Mouse (Mus musculus) cortical plate, adult 2 months (tissue): ENCODE results near the gene Gpat3. TPM values are rescaled to one million over a fixed set of nuclear protein-coding genes. Genes with fewer than 3 reads are reported as not detected.

Source experiments
- H3K27ac ChIP-seq: fragments of 200-500 bp; 2 replicates; pipeline ENCODE4 v1.5.1; 2012; ENCODE audit warnings: low read length, control low read depth, inconsistent platforms; ENCODE audit not compliant: insufficient read depth
- H3K4me1 ChIP-seq: fragments of 200-500 bp; 2 replicates; pipeline ENCODE4 v1.6.1; 2011; ENCODE audit warnings: low read length; ENCODE audit not compliant: control insufficient read depth, insufficient read depth
- H3K4me3 ChIP-seq: fragments of 200-500 bp; 2 replicates; pipeline ENCODE4 v1.5.1; 2011; ENCODE audit warnings: mild to moderate bottlenecking, low read length, control low read depth; ENCODE audit not compliant: insufficient read depth
- CTCF ChIP-seq: fragments of 200-500 bp; IDR thresholded peaks from 2 replicates; pipeline ENCODE4 v1.5.1; 2011; ENCODE audit warnings: mild to moderate bottlenecking, control low read depth, low read length; ENCODE audit not compliant: insufficient read depth; ENCODE audit errors: extremely low read depth
- POLR2A ChIP-seq: fragments of 200-500 bp; IDR thresholded peaks from 2 replicates; pipeline ENCODE4 v1.6.1; 2011; ENCODE audit warnings: mild to moderate bottlenecking, low read length, control low read depth; ENCODE audit not compliant: insufficient read depth; ENCODE audit errors: extremely low read depth
- polyA plus RNA-seq: library from polyadenylated mRNA; depleted of rRNA; stranded (reverse); fragments of >200 nt; gene quantifications from 2 replicates; pipeline ENCODE4 v1.2.3, GENCODE M21; 2012

Gene Gpat3
- polyA plus RNA-seq, 1 experiment = 4.0 TPM

DNA sequence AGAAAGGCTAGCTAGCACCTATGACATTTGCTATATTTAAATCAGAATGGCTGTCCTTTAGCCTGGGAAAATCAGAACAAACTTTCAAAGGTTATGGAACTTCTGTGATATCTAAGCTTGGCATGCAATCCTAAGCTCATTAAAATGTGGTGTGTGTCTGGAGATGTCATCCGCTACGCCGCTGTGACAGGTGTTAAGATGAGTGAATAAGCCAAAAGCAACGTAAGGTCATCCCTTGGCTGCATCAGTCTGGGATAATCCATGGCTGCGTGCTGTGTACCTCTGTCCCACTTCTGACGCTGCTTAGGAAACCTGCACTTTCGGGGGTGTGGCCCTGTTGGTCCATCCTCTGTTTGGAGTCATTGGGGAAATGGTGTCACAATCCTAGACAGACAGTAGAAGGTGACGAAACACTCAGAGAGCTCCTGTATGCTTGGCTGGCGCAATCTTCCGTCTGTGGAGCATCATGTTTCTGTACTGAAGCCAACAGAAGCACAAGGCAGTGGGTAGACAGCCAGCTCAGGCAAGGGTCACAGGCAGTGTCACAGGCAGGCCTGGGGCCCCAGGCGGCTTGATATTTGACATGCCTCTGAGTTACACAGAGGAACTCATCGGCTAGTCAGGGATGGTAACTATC, 15.0 kb downstream of the Gpat3 start:
- Histone ChIP-seq H3K4me1 (no peaks in the 10 kb centered on the region), H3K4me3 (no peak overlapping the region), H3K27ac (no peak overlapping the region)
- TF ChIP-seq CTCF = no peak
- TF ChIP-seq POLR2A = no peak

DNA sequence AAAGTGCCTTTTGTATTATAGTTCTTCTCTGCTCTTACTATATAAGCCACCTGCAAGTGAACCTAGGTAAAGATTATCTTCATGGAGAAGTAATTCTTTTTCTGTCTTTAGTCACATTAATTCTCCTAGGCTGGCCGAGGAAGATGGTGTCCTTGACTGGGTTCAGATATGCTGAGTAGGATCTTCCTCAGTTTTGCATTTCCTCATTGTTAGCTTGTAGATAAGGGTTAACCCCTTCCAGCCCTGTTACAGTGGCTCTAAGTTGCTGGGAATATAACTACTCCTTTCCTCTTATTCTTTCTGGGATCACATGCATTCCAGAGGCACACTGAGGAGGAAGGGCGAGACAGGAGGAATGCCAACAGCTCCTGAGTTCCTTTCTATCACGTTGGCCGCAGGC, 15.6 kb downstream of the Gpat3 start:
- Histone ChIP-seq H3K27ac (no peak overlapping the region), H3K4me1 (no peaks in the 10 kb centered on the region), H3K4me3 (no peak overlapping the region)
- TF ChIP-seq POLR2A (no peak), CTCF (no peak)

DNA sequence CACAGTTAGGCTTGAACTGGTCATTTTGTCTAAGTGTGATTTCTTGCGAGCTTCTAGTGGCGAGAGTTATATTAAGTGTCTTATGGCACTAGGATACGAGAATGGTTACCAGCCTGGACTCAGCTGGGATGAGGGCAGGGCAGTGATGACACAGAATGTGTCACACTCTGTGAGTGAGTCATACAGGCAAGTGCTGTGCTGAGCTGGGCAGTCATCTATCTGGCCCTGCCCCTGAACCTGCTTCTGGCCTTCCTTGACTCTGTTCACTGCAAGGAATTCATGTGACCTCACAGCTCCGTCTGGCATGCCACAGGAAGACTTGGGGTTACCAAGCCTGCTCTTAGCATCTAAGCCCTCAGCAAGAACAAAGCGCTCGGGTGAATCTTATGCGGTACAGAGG, 16.3 kb downstream of the Gpat3 start:
- H3K4me3 ChIP-seq = no peak overlapping the region
- TF ChIP-seq POLR2A (no peak), CTCF (no peak)
- no peak overlapping the region for H3K27ac ChIP-seq
- no peaks in the 10 kb centered on the region for H3K4me1 ChIP-seq

DNA sequence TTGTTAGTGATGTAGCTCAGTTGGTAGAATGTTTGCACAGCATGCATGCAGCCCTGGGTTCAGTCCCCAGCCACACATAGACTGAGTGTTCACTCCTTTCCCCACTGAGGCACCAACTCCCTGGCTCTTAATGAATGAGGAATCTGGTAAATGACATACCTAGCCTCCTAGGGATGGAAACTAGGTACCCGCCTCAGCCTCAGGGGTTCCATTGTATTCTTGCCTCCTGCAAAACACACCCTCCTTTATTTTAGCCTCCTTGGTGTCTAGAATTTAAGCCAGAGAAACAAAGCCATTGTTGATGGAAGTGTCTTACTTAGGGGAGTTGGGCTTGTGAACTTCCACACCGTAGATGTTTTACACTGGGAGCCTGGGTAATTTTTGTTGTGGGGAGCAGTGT, 17.6 kb downstream of the Gpat3 start:
- TF ChIP-seq POLR2A = no peak
- no peak for TF ChIP-seq CTCF
- Histone ChIP-seq H3K27ac (no peak overlapping the region), H3K4me1 (no peaks in the 10 kb centered on the region), H3K4me3 (no peak overlapping the region)

DNA sequence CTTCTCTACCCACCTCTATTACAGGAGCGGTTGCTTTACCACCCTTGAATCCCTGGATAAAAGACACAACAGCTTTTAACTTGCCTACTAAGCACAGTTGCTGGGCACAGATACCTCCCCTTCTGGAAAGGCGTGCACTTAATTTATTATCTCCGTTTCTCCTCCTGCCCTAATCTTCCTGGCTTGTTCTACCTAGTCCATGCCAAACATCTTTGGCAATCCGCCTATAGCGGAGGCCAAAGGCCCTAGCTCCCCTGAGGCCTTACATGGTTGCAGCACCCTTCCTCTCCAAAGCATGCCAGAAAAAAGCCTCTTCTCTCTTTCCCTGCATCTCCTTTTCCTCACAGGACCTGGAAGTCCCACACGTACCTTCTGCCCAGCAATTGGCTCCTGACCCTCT, 18.9 kb downstream of the Gpat3 start:
- TF ChIP-seq CTCF = no peak
- no peak for TF ChIP-seq POLR2A
- Histone ChIP-seq H3K27ac (no peak overlapping the region), H3K4me1 (no peaks in the 10 kb centered on the region), H3K4me3 (no peak overlapping the region)

DNA sequence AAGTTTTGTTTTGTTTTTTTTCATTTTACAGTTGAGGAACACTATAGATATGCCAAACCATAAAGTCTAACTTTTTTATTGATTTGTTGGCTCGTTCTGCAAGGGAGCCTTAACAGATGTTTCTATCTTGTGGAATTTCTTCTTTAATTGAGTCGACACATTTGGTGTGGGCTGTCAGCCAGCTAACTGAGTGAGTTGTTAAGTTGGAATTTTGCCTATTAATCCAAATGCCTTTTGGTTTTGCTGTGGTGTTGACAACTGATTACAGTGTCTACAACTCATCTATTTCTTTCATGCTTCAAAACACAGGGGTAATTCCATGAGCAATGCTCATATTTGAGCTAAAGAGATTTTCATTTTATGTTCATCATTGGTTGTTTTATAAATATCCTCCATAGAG, 20.7 kb downstream of the Gpat3 start:
- H3K4me1 ChIP-seq = no peaks in the 10 kb centered on the region
- no peak overlapping the region for H3K4me3 ChIP-seq
- no peak overlapping the region for H3K27ac ChIP-seq
- TF ChIP-seq POLR2A (no peak), CTCF (no peak)

DNA sequence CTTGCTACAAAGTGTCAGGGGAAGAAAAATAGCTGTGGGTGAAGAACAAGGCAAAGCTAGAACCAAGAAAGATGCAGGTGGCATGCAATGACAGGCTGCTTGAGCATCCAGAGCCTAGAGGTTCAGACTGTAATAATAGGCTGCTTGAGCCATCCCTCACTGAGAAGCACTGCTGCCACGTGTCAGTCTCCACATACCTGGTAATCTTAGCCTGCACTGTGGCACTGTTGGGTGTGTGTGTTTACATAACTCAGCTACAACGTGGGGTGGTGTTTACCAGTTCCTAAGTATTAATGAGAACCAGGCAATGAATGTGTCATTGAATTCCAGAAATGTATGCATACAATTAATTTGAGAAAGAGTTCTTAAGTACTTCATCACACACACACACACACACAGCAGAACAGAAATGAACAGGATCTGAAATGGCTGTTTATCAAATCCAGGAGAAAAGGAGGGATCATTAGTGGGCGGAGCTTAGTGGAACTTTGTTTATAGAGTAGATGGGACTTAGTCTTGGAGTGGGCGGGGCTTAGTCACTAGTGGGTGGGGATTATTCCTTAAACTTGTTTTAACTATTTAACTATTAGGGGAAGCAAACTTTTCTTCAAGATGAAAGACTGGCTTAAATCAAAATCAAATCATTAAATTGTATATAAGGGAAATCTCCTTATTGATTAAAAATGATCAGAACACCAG, 23.8 kb downstream of the Gpat3 start:
- H3K4me1 ChIP-seq = no peaks in the 10 kb centered on the region
- H3K4me3 ChIP-seq = no peak overlapping the region
- H3K27ac ChIP-seq = no peak overlapping the region
- TF ChIP-seq CTCF = no peak
- TF ChIP-seq POLR2A = no peak

DNA sequence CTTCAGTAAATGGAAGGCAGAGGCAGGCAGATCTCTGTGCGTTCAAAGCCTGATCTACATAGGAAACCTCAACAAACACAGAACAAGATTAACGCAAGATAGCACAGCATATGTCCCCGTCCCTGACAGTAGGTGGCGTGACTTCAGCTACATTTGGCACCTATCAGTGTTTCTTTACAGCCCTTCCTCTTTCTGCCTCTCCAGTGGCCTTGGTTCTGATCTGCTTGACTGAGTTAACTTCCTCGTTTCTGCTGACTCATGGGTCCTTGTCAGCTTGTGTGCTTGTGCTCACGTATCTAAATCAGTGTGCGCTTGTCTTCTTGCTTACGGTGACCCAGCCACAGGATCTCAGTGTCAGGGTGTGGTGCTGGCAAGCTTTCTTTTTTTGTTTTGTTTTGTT, 26.5 kb downstream of the Gpat3 start:
- Histone ChIP-seq H3K4me3 (no peak overlapping the region), H3K4me1 (no peaks in the 10 kb centered on the region), H3K27ac (no peak overlapping the region)
- no peak for TF ChIP-seq POLR2A
- no peak for TF ChIP-seq CTCF

DNA sequence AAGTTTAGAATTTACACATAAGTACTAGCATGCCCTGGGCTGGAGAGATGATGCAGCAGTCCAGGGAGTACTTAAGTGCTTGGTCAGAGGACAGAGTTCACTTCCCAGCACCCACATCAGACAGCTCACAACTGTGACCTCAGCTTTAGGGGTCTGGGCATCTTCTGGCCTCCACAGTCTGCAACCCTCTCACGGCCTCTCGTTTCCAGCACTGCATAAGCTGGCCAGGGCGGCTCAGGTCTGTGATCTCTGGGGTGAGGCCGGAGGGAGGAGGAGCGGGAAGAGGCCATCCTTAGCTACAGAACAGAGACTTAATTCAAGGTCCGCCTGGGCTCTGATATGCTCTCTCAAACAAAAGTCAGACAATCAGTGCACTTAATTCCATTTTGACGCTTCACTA, 29.2 kb downstream of the Gpat3 start:
- no peak overlapping the region for H3K27ac ChIP-seq
- no peaks in the 10 kb centered on the region for H3K4me1 ChIP-seq
- TF ChIP-seq POLR2A (no peak), CTCF (no peak)
- no peak overlapping the region for H3K4me3 ChIP-seq

DNA sequence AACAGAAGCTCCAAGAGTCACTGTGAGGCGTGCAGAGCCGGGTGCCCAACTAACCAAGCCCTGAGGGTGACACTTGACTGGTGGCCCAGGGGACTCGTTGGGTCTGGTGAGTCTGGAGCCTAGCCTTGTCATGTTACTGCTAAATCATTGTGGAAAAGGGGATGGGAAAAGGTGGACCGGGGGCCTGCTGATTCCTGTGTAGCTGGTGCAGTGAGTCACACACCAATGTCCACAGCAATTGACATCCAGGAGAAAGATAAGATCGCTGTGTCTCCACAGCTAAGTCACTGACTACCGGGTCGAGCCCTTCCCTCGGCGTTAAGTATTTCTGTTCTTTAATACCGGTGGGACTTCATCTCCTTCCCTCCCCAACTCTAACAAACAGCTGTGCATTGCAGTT, 29.7 kb downstream of the Gpat3 start:
- Histone ChIP-seq H3K27ac (no peak overlapping the region), H3K4me3 (no peak overlapping the region), H3K4me1 (no peaks in the 10 kb centered on the region)
- no peak for TF ChIP-seq CTCF

DNA sequence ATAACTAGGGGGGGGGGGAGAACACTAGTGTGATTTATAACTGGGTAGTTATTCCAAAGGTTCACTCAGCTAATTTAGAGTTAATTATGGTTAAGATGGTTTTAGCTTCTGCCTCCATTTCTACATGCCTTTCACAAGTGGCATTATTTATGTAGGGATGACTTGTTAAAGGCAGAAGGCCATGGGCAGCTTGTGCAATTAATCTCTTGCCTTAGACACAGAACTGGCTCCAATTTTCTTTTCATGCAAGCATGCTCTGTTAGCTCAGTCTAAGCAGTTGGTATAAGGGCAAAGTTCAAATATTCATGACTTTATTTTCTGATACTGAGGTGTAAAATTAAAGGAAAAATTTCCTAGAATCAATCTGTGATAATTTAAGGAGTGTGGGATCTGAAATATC, 31.5 kb downstream of the Gpat3 start:
- TF ChIP-seq CTCF (no peak), POLR2A (no peak)
- H3K27ac ChIP-seq = no peak overlapping the region

More for the DNA sequence above, 31.5 kb downstream of the Gpat3 start:
- Histone ChIP-seq H3K4me3 (no peak overlapping the region), H3K4me1 (no peaks in the 10 kb centered on the region)
